Mouse (Mus musculus): ENCODE measurements around the gene Zdhhc15.

DNA sequence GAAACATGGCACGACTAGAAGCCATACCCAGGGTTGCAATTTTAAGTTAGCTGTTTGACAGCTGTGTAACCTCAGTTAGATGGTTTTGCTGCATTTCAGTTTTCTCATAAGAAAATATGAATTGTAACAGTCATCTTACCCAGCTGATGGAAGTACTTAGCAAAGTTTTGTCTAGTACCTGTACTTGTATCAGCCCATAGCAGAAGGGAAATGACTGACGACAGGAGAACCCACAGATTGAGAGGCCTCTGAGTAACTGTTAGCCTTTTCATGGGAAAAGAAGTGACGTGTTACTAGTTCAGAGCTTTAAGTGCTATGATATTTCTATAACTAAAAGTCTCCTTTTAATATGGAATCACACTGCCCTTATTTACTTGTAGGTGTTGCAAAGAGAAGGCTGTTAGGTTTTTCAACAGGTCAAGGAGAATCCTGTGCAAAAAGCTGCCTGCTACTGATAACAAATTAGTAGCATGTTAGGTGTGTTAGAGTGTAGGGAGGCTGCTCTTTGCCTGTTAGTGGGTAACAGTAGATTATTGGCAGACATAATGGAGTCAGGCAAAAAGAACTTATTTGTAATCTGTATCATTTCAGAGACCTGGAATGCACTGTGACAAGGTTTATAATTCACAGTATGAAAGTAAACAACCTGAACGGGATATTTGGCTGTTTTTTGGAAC is 126.8 kb downstream of the Zdhhc15 start:
- no peak for TF ChIP-seq CTCF (IDR thresholded peaks at IDR 0.05; ENCODE audit: low read depth, low read length)
- TF ChIP-seq POLR2A (IDR thresholded peaks at IDR 0.05; ENCODE audit: borderline replicate concordance, low read depth, low read length): no peak

All from bone marrow macrophage, adult 2 months (primary cell).